Mouse (Mus musculus) liver (tissue): ENCODE measurements around the gene Cdyl2.

Experiments used
- DNase-seq: peaks from one replicate; pipeline ENCODE4 v3.0.0-alpha.2; 2020; ENCODE audit warnings: mixed read lengths

Gene Cdyl2

GRCm38 (mm10) chr8:116528736-116529135 lies 204.1 kb downstream of the Cdyl2 start:
- DNase-seq: no peak

GRCm38 (mm10) chr8:116524915-116525314 lies 207.9 kb downstream of the Cdyl2 start:
- DNase-seq: no peak
